Mouse (Mus musculus) heart, embryonic 14.5 days (tissue): ENCODE results near the gene Ptprs. TPM values are rescaled to one million over a fixed set of nuclear protein-coding genes. Genes with fewer than 3 reads are reported as not detected.
"Not testable (repeated sequence)": the region's sequence is repeated elsewhere in the genome, so short reads cannot be mapped to it uniquely, and the experiment has no call there.

ENCODE experiments used
- ATAC-seq: fragments of 200-750 bp; cut with Nextera tagmentation; 2 replicates; pipeline ENCODE4 v1.8.0; 2017; ENCODE audit warnings: low read depth, moderate TSS enrichment; ENCODE audit not compliant: insufficient number of reproducible peaks, insufficient read depth, low FRiP score
- H3K27ac ChIP-seq, 2 experiments: fragments of 200-500 bp in 1 of 2; fragments of 300-500 bp in 1 of 2; sonication (generic) in 1 of 2; replicated peaks in 1 of 2; 2 replicates each; pipeline ENCODE4 v1.5.1; 2012 to 2014; ENCODE audit warnings: low read depth in 2 of 2, low read length in 2 of 2, control low read depth in 1 of 2, mild to moderate bottlenecking in 1 of 2, mixed read lengths in 1 of 2; ENCODE audit not compliant: control insufficient read depth in 1 of 2, insufficient read depth in 1 of 2
- H3K27me3 ChIP-seq: fragments of 300-500 bp; sonication (generic); 2 replicates; pipeline ENCODE4 v1.6.1; 2014; ENCODE audit warnings: mild to moderate bottlenecking, low read length, control low read depth; ENCODE audit not compliant: control insufficient read depth, insufficient read depth
- H3K36me3 ChIP-seq: fragments of 300-500 bp; sonication (generic); 2 replicates; pipeline ENCODE4 v1.6.1; 2014; ENCODE audit warnings: mild to moderate bottlenecking, control low read depth, low read length, mixed read lengths; ENCODE audit not compliant: control insufficient read depth, insufficient read depth
- H3K4me1 ChIP-seq, 2 experiments: fragments of 200-500 bp in 1 of 2; fragments of 300-500 bp in 1 of 2; sonication (generic) in 1 of 2; 2 replicates each; pipeline ENCODE4 v1.6.1; 2012 to 2014; ENCODE audit warnings: low read length in 2 of 2, control low read depth in 1 of 2, mixed read lengths in 1 of 2; ENCODE audit not compliant: control insufficient read depth in 2 of 2, insufficient read depth in 2 of 2
- H3K4me2 ChIP-seq: fragments of 300-500 bp; sonication (generic); 2 replicates; pipeline ENCODE4 v1.6.1; 2014; ENCODE audit warnings: mild to moderate bottlenecking, low read length
- H3K4me3 ChIP-seq, 2 experiments: fragments of 200-500 bp in 1 of 2; fragments of 300-500 bp in 1 of 2; sonication (generic) in 1 of 2; 2 replicates each; pipeline ENCODE4 v1.5.1; 2012 to 2014; ENCODE audit warnings: low read length in 2 of 2, mild to moderate bottlenecking in 2 of 2, control low read depth in 1 of 2, low read depth in 1 of 2, moderate library complexity in 1 of 2; ENCODE audit not compliant: control insufficient read depth in 1 of 2, insufficient read depth in 1 of 2
- H3K9ac ChIP-seq: fragments of 300-500 bp; sonication (generic); 2 replicates; pipeline ENCODE4 v1.6.1; 2014; ENCODE audit warnings: mild to moderate bottlenecking, low read length
- H3K9me3 ChIP-seq: fragments of 300-500 bp; sonication (generic); 2 replicates; pipeline ENCODE4 v1.6.1; 2016; ENCODE audit warnings: low read length, control low read depth; ENCODE audit not compliant: control insufficient read depth
- WGBS: fragments of 180-500 bp; shearing (Covaris S2); extraction: QIAGEN DNeasy Blood & Tissue Kit; methylation state at CpG from one replicate; pipeline ENCODE4 v1.1.7; 2014; 5-methylcytosine and 5-hydroxymethylcytosine counted together
- polyA plus RNA-seq: library from polyadenylated mRNA; unstranded; fragments of >200 nt; fragmentation: Nextera tagmentation; extraction: Ambion mirVana; gene quantifications from 2 replicates; pipeline ENCODE4 v1.2.1, GENCODE M21; 2014

The Ptprs gene
- polyA plus RNA-seq, 1 experiment from 2014 or later, result 60.1 TPM

GRCm38 (mm10) chr17:56506417-56507065, 30.3 kb upstream of the Ptprs start:
- Histone ChIP-seq H3K4me3 (peak overlapping the region; percentile 69 to 73), H3K36me3 (no peaks in the 10 kb centered on the region), H3K27ac (peak overlapping the region in 1 of 2 experiments; percentile 89; a peak in 1 of 4 replicates), H3K9me3 (no peaks in the 10 kb centered on the region), H3K4me2 (peak overlapping the region; percentile 99), H3K4me1 (peaks cover 2 to 3% of the 10 kb centered on the region in 2 experiments; a peak in 2 of 4 replicates), H3K27me3 (peaks cover 34% of the 10 kb centered on the region), H3K9ac (peak overlapping the region; percentile 88)
- ATAC-seq, result no peak
- 53% methylated on average over 15 of the region's 15 CpGs for WGBS

GRCm38 (mm10) chr17:56505401-56505800, 29.1 kb upstream of the Ptprs start:
- Histone ChIP-seq H3K9me3 (no peaks in the 10 kb centered on the region), H3K4me2 (no peak overlapping the region), H3K4me1 (peaks cover 2 to 3% of the 10 kb centered on the region in 2 experiments; a peak in 2 of 4 replicates), H3K27ac (no peak overlapping the region), H3K36me3 (no peaks in the 10 kb centered on the region), H3K9ac (no peak overlapping the region), H3K4me3 (no peak overlapping the region), H3K27me3 (peaks cover 23% of the 10 kb centered on the region)
- 77% methylated on average over 10 of the region's 10 CpGs for WGBS
- ATAC-seq, result no peak

- H3K36me3 ChIP-seq, result no peaks in the 10 kb centered on the region
- no peak overlapping the region for H3K4me2 ChIP-seq
- WGBS, result 33% methylated on average over 9 of the region's 9 CpGs
- H3K9me3 ChIP-seq, result peaks cover 7% of the 10 kb centered on the region; the same call in 1 of the 2 replicates
- no peak overlapping the region for H3K27ac ChIP-seq
- H3K4me1 ChIP-seq, result no peaks in the 10 kb centered on the region; a peak in 1 of 4 replicates
- no peaks in the 10 kb centered on the region for H3K27me3 ChIP-seq
- ATAC-seq, result no peak
- H3K9ac ChIP-seq, result no peak overlapping the region
- H3K4me3 ChIP-seq, result no peak overlapping the region
Measured at GRCm38 (mm10) chr17:56502526-56502925, 26.2 kb upstream of the Ptprs start.

GRCm38 (mm10) chr17:56501635-56502400, 25.5 kb upstream of the Ptprs start:
- ATAC-seq, H3K36me3 ChIP-seq, H3K4me3 ChIP-seq, H3K9ac ChIP-seq, H3K27me3 ChIP-seq, H3K4me1 ChIP-seq, H3K4me2 ChIP-seq, H3K27ac ChIP-seq: not testable (repeated sequence)
- WGBS, result 43% methylated on average over 2 of the region's 2 CpGs
- peaks cover 13% of the 10 kb centered on the region; the same call in 1 of the 2 replicates for H3K9me3 ChIP-seq

- 69% methylated on average over 5 of the region's 5 CpGs for WGBS
- no peaks in the 10 kb centered on the region for H3K36me3 ChIP-seq
- no peak overlapping the region for H3K27ac ChIP-seq
- no peak overlapping the region for H3K9ac ChIP-seq
- H3K4me3 ChIP-seq, result no peak overlapping the region
- no peak for ATAC-seq
- H3K27me3 ChIP-seq, result no peaks in the 10 kb centered on the region
- H3K4me1 ChIP-seq, result no peaks in the 10 kb centered on the region
- H3K4me2 ChIP-seq, result no peak overlapping the region
- peaks cover 36% of the 10 kb centered on the region for H3K9me3 ChIP-seq
Measured at GRCm38 (mm10) chr17:56499229-56499628, 22.9 kb upstream of the Ptprs start.

- peaks cover 70% of the 10 kb centered on the region for H3K9me3 ChIP-seq
- ATAC-seq, result no peak
- H3K4me1 ChIP-seq, result no peaks in the 10 kb centered on the region
- H3K27me3 ChIP-seq, result no peaks in the 10 kb centered on the region
- no peak overlapping the region for H3K4me3 ChIP-seq
- WGBS, result 42% methylated on average over 2 of the region's 2 CpGs
- no peak overlapping the region for H3K27ac ChIP-seq
- H3K4me2 ChIP-seq, result no peak overlapping the region
- no peak overlapping the region for H3K9ac ChIP-seq
- H3K36me3 ChIP-seq, result no peaks in the 10 kb centered on the region
Measured at GRCm38 (mm10) chr17:56494480-56494879, 18.2 kb upstream of the Ptprs start.

GRCm38 (mm10) chr17:56493841-56494240, 17.6 kb upstream of the Ptprs start:
- H3K4me1 ChIP-seq, result no peaks in the 10 kb centered on the region
- H3K9me3 ChIP-seq, result peaks cover 70% of the 10 kb centered on the region
- no peak overlapping the region for H3K9ac ChIP-seq
- no peak for ATAC-seq
- no peak overlapping the region for H3K4me2 ChIP-seq
- H3K27ac ChIP-seq, result no peak overlapping the region
- WGBS, result 83% methylated on average over 2 of the region's 2 CpGs
- no peak overlapping the region for H3K4me3 ChIP-seq
- H3K36me3 ChIP-seq, result no peaks in the 10 kb centered on the region
- H3K27me3 ChIP-seq, result no peaks in the 10 kb centered on the region
